Mouse (Mus musculus) thymus, adult 2 months (tissue): ENCODE results near the gene Acot7.

Source experiments
- CTCF ChIP-seq: fragments of 200-500 bp; IDR thresholded peaks from 2 replicates; pipeline ENCODE4 v1.5.1; 2012; ENCODE audit warnings: mild to moderate bottlenecking, control low read depth, low read length, moderate library complexity, borderline replicate concordance; ENCODE audit not compliant: control insufficient read depth, poor library complexity, insufficient read depth; ENCODE audit errors: extremely low read depth
- POLR2A ChIP-seq: fragments of 200-500 bp; IDR thresholded peaks from 2 replicates; pipeline ENCODE4 v1.6.1; 2012; ENCODE audit warnings: mild to moderate bottlenecking, low read length, control low read depth, moderate library complexity; ENCODE audit not compliant: control insufficient read depth, poor library complexity, insufficient read depth; ENCODE audit errors: extremely low read depth

DNA sequence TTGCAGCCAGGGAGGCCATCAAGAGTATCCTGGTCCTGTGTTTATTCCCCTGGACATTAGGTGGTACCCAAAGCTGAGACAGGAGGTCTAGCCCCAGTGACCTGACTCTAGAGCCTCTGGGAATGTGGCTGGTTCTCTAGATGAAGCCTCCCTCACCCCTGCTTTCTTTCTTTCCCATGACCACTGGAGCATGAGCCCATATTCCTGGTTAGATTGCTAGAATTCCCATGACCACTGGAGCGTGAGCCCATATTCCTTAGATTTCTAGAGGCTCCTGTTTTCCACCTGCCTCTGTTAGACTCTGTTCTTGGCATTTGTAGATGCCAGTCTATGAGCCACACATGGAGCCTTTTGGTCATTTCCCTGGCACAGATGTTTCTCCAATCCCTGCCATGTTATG is 24.5 kb downstream of the Acot7 start:
- no peak for TF ChIP-seq POLR2A
- TF ChIP-seq CTCF: no peak
